Mouse (Mus musculus) ES-E14 (cell line): ENCODE data around the gene Acta2.

Experiments used
- CHD2 ChIP-seq: IDR thresholded peaks from 2 replicates; pipeline ENCODE4 v1.6.1; 2014; ENCODE audit warnings: mild to moderate bottlenecking, low read depth, low read length, inconsistent platforms
- HCFC1 ChIP-seq: IDR thresholded peaks from 2 replicates; pipeline ENCODE4 v1.6.1; 2012; ENCODE audit warnings: low read length, inconsistent platforms, borderline replicate concordance; ENCODE audit not compliant: insufficient read depth
- MAFK ChIP-seq: IDR thresholded peaks from 2 replicates; pipeline ENCODE4 v1.6.1; 2014; ENCODE audit warnings: mild to moderate bottlenecking, low read depth, low read length, inconsistent platforms; ENCODE audit not compliant: insufficient read depth
- ZC3H11A ChIP-seq: IDR thresholded peaks from 2 replicates; pipeline ENCODE4 v1.6.1; 2012; ENCODE audit warnings: low read depth, mild to moderate bottlenecking, inconsistent platforms, low read length, borderline replicate concordance
- ZNF384 ChIP-seq: IDR thresholded peaks from 2 replicates; pipeline ENCODE4 v1.6.1; 2012; ENCODE audit warnings: low read depth, low read length, inconsistent platforms

DNA sequence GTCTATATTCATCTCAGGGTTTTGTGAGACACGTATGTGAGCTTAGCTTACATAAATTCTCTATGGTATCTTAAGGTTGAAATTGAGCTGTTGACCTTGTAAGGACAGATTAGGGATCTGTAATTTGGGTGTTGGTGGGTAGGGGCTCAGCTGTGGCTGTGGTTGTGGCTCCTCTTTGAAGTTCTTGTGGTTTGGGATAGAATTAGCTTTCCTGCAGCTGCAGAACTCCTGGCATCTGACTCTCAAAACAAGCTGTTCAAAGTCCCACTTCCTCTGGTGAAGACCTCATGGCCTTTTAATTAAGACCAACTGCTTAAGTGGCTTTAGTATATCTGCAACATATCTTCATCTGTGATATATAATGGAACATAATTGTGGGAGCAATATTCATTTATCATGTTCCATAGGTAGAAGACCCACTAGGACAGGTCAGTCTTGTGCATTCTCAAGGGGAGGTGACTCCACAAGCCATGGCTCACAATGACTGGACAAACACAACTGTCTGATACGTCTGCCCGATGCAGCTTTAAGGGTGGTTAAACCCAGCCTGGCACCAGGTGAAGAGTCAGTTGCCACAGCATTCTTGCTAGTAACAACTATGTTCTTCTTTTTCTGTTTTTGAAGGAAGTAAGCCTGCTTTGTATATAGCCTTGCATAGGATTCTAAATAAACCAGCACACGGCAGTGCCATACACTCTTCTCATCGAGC, 36.0 kb downstream of the Acta2 start:
- no peak for TF ChIP-seq ZC3H11A
- no peak for TF ChIP-seq ZNF384
- no peak for TF ChIP-seq HCFC1
- no peak for TF ChIP-seq CHD2
- no peak for TF ChIP-seq MAFK
